Mouse (Mus musculus) heart, postnatal 0 days (tissue): Measurements from ENCODE around the gene Fam160a1. TPM values are rescaled to one million over a fixed set of nuclear protein-coding genes. Genes with fewer than 3 reads are reported as not detected.
A peak's percentile ranks its signal among the peaks of the same experiment; 100 is the strongest.

Source experiments
- ATAC-seq: fragments of 200-750 bp; cut with Nextera tagmentation; 2 replicates; pipeline ENCODE4 v1.8.0; 2017; ENCODE audit warnings: low read depth, moderate number of reproducible peaks, moderate library complexity; ENCODE audit not compliant: insufficient read depth
- DNase-seq: peaks from one replicate; pipeline ENCODE4 v3.0.0-alpha.2; 2016; ENCODE audit warnings: low spot score
- H3K27ac ChIP-seq: fragments of 300-500 bp; sonication (generic); 2 replicates; pipeline ENCODE4 v1.5.1; 2014; ENCODE audit warnings: low read depth, mild to moderate bottlenecking
- H3K27me3 ChIP-seq: fragments of 300-500 bp; sonication (generic); 2 replicates; pipeline ENCODE4 v1.6.1; 2014; ENCODE audit warnings: low read length, mixed read lengths; ENCODE audit not compliant: control insufficient read depth, insufficient read depth
- H3K36me3 ChIP-seq: fragments of 300-500 bp; sonication (generic); replicated peaks from 2 replicates; pipeline ENCODE4 v1.6.1; 2014; ENCODE audit warnings: low read length, mixed read lengths; ENCODE audit not compliant: control insufficient read depth, insufficient read depth
- H3K4me1 ChIP-seq: fragments of 300-500 bp; sonication (generic); 2 replicates; pipeline ENCODE4 v1.6.1; 2014; ENCODE audit warnings: antibody characterized with exemption; ENCODE audit not compliant: control insufficient read depth, insufficient read depth
- H3K4me2 ChIP-seq: fragments of 300-500 bp; sonication (generic); 2 replicates; pipeline ENCODE4 v1.6.1; 2014; ENCODE audit warnings: low read depth, mild to moderate bottlenecking, low read length, moderate library complexity
- H3K4me3 ChIP-seq: fragments of 300-500 bp; sonication (generic); 2 replicates; pipeline ENCODE4 v1.5.1; 2014; ENCODE audit warnings: low read depth, low read length
- H3K9ac ChIP-seq: fragments of 300-500 bp; sonication (generic); replicated peaks from 2 replicates; pipeline ENCODE4 v1.6.1; 2014; ENCODE audit warnings: low read depth, low read length, mixed read lengths
- H3K9me3 ChIP-seq: fragments of 300-500 bp; sonication (generic); replicated peaks from 2 replicates; pipeline ENCODE4 v1.6.1; 2016; ENCODE audit warnings: low read length; ENCODE audit not compliant: control insufficient read depth
- CTCF ChIP-seq: IDR thresholded peaks from 2 replicates; pipeline ENCODE4 v1.5.1; 2016; ENCODE audit warnings: antibody characterized with exemption, control low read depth, low read depth
- EP300 ChIP-seq: IDR thresholded peaks from 2 replicates; pipeline ENCODE4 v1.6.1; 2016; ENCODE audit warnings: antibody characterized with exemption, low read depth
- WGBS: fragments of 180-500 bp; shearing (Covaris S2); extraction: QIAGEN DNeasy Blood & Tissue Kit; methylation state at CpG from one replicate; pipeline ENCODE4 v1.1.7; 2014; 5-methylcytosine and 5-hydroxymethylcytosine counted together
- polyA plus RNA-seq: library from polyadenylated mRNA; unstranded; fragments of >200 nt; fragmentation: Nextera tagmentation; extraction: Ambion mirVana; gene quantifications from 2 replicates; pipeline ENCODE4 v1.2.1, GENCODE M21; 2015
- total RNA-seq: library from RNA; depleted of rRNA; stranded (reverse); fragments of >200 nt; gene quantifications from 2 replicates; pipeline ENCODE4 v1.2.3, GENCODE M21; 2014; ENCODE audit warnings: low replicate concordance

The Fam160a1 gene
- total and polyA plus RNA-seq, 2 experiments from 2014 or later: 10.5 to 34.6 TPM

GRCm38 (mm10) chr3:85659681-85660080 is 157.4 kb downstream of the Fam160a1 start:
- no peak overlapping the region for H3K27ac ChIP-seq

DNA sequence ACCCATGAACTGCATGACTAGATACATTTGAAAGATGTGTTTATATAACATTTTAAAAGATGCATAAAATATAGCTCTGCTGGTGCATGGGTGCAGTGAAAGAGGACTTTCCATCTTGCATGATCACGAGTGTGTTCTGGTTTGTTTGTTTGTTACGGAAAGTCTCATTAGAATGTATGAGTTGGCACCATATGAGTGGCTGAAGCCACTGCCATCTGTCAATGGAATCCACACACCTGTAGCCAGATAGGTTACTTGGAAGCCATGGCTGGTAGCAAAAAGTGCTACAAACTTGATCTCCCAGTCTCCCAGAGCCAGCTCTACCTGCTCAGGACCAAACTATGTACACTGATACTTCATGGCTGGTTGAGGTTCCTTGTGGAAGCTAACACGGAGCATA is 161.6 kb downstream of the Fam160a1 start:
- Histone ChIP-seq H3K4me2 (no peak overlapping the region), H3K27ac (no peak overlapping the region), H3K36me3 (0 out of 2 replicates have a peak, but pooled peaks cover 9% of the 10 kb centered on the region), H3K4me1 (peaks cover 7% of the 10 kb centered on the region; the same call in 1 of the 2 replicates), H3K9me3 (no peaks in the 10 kb centered on the region), H3K4me3 (no peak overlapping the region), H3K27me3 (no peaks in the 10 kb centered on the region), H3K9ac (no peak overlapping the region)
- DNase-seq: no peak
- ATAC-seq: no peak
- TF ChIP-seq EP300 (no peak), CTCF (no peak)
- 96% methylated on average over 3 of the region's 3 CpGs for WGBS

More at GRCm38 (mm10) chr3:85659681-85660080, 157.4 kb downstream of the Fam160a1 start:
- Histone ChIP-seq H3K4me2 (no peak overlapping the region), H3K4me3 (no peak overlapping the region), H3K4me1 (peaks cover 7% of the 10 kb centered on the region), H3K36me3 (0 out of 2 replicates have a peak, but pooled peaks cover 5% of the 10 kb centered on the region), H3K9ac (no peak overlapping the region), H3K9me3 (no peaks in the 10 kb centered on the region), H3K27me3 (no peaks in the 10 kb centered on the region)
- no peak for TF ChIP-seq CTCF
- TF ChIP-seq EP300: no peak
- WGBS: 56% methylated on average over 7 of the region's 7 CpGs
- ATAC-seq (peak; percentile 71), DNase-seq (no peak)

GRCm38 (mm10) chr3:85652727-85653665 is 164.1 kb downstream of the Fam160a1 start:
- Histone ChIP-seq H3K27ac (no peak overlapping the region), H3K36me3 (0 out of 2 replicates have a peak, but pooled peaks cover 9% of the 10 kb centered on the region), H3K9ac (no peak overlapping the region), H3K4me3 (no peak overlapping the region), H3K4me2 (no peak overlapping the region), H3K4me1 (no peaks in the 10 kb centered on the region), H3K27me3 (no peaks in the 10 kb centered on the region), H3K9me3 (no peaks in the 10 kb centered on the region)
- no peak for TF ChIP-seq EP300
- DNase-seq (no peak), ATAC-seq (no peak)
- 41% methylated on average over 4 of the region's 4 CpGs for WGBS

- no peak overlapping the region for H3K27ac ChIP-seq
- no peaks in the 10 kb centered on the region for H3K9me3 ChIP-seq
- DNase-seq: no peak
- TF ChIP-seq EP300: no peak
- no peak for TF ChIP-seq CTCF
- no peaks in the 10 kb centered on the region for H3K4me1 ChIP-seq
- H3K36me3 ChIP-seq: 0 out of 2 replicates have a peak, but pooled peaks cover 7% of the 10 kb centered on the region
- WGBS: 79% methylated on average over 4 of the region's 4 CpGs
- no peak overlapping the region for H3K4me2 ChIP-seq
- no peaks in the 10 kb centered on the region for H3K27me3 ChIP-seq
- no peak overlapping the region for H3K9ac ChIP-seq
- H3K4me3 ChIP-seq: no peak overlapping the region
- ATAC-seq: no peak
These were observed 167.9 kb downstream of the Fam160a1 start for GRCm38 (mm10) chr3:85649176-85649575.

DNA sequence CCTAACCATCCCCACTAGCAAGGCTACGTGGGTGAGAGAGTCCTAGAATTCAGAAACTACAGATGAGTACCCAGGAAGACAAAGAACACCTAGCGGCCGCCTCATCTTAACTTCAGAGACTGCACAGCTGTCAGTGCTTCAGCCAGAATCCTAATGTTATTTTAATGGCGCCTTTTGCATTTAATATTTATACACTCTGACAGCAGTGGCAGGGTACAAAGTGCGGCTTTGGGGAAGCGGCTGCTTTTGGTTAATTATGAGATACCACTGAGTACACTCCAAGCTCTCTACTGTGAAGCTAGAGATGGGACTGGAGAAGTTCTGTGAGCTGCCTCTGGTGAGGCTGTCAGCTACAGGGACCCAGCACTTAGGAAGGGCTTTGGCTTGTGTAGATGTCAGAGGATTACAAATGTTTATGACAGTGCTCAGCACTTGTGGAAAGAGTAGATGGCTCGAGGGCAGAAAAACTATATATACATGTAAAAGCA is 171.5 kb downstream of the Fam160a1 start:
- TF ChIP-seq CTCF (no peak), EP300 (no peak)
- DNase-seq (no peak), ATAC-seq (no peak)
- no peaks in the 10 kb centered on the region for H3K9me3 ChIP-seq
- no peak overlapping the region for H3K4me3 ChIP-seq
- H3K36me3 ChIP-seq: 0 out of 2 replicates have a peak, but pooled peaks cover 4% of the 10 kb centered on the region
- 83% methylated on average over 7 of the region's 7 CpGs for WGBS
- no peaks in the 10 kb centered on the region for H3K27me3 ChIP-seq
- H3K27ac ChIP-seq: no peak overlapping the region
- H3K4me2 ChIP-seq: no peak overlapping the region
- H3K9ac ChIP-seq: no peak overlapping the region
- H3K4me1 ChIP-seq: no peaks in the 10 kb centered on the region
